ENCODE assay signal across 8 mouse cellular contexts in genomic region chr9:22070791-22071573, GRCm38 (mm10). TPM values are rescaled to one million over a fixed set of nuclear protein-coding genes. Genes with fewer than 3 reads are reported as not detected.
A peak's percentile ranks its signal among the peaks of the same experiment; 100 is the strongest.
DNase-seq lines count a peak whose midpoint lies in the region; ATAC-seq and TF ChIP-seq lines count a peak whose summit lies in the region.

Gene Gm49318 (minus strand): TSS chr9:22071259.
Gene Zfp653 (minus strand): TSS chr9:22071376.

- TF ChIP-seq CTCF in CH12.LX (conservative IDR thresholded peaks at IDR 0.05 in 1 of 2, IDR thresholded peaks at IDR 0.05 in 1 of 2; ENCODE audit: low read depth in 2 of 2, low read length in 2 of 2), result no peak
- TF ChIP-seq CTCF in heart, postnatal 0 days (IDR thresholded peaks at IDR 0.05; ENCODE audit: low read depth), result peak; percentile 21; the same call in 1 of the 2 replicates
- no peak for TF ChIP-seq CTCF in testis, adult 2 months (IDR thresholded peaks at IDR 0.05; ENCODE audit: control insufficient read depth, insufficient read depth, insufficient replicate concordance, low read depth, low read length)

- peaks cover 6 to 19% of the 10 kb centered on the region in 2 experiments for H3K4me1 ChIP-seq in CH12.LX (ENCODE audit: control insufficient read depth in 1 of 2, insufficient read depth in 2 of 2)
- peaks cover 7% of the 10 kb centered on the region; the same call in 1 of the 2 replicates for H3K4me1 ChIP-seq in forebrain, embryonic 11.5 days (replicated peaks; ENCODE audit: control insufficient read depth, insufficient read depth, low read length)
- H3K4me1 ChIP-seq in heart, postnatal 0 days (ENCODE audit: control insufficient read depth, insufficient read depth), result no peaks in the 10 kb centered on the region; the same call in 1 of the 2 replicates
- peaks cover 12% of the 10 kb centered on the region for H3K4me1 ChIP-seq in liver, embryonic 16.5 days (ENCODE audit: control insufficient read depth, low read depth, low read length)
- peaks cover 19% of the 10 kb centered on the region for H3K4me1 ChIP-seq in neural tube, embryonic 13.5 days (replicated peaks)
- peaks cover 4% of the 10 kb centered on the region for H3K4me1 ChIP-seq in testis, adult 2 months (ENCODE audit: control insufficient read depth, insufficient read depth, low read length)

- peaks cover 37 to 72% of the 10 kb centered on the region in 2 experiments for H3K36me3 ChIP-seq in CH12.LX (replicated peaks in 1 of 2; ENCODE audit: control insufficient read depth in 1 of 2, insufficient read depth in 1 of 2, low read length in 1 of 2)
- H3K36me3 ChIP-seq in forebrain, embryonic 11.5 days (ENCODE audit: control insufficient read depth, insufficient read depth, low read length), result no peaks in the 10 kb centered on the region; the same call in 1 of the 2 replicates
- peaks cover 51% of the 10 kb centered on the region for H3K36me3 ChIP-seq in heart, postnatal 0 days (replicated peaks; ENCODE audit: control insufficient read depth, insufficient read depth, low read length)
- H3K36me3 ChIP-seq in liver, embryonic 16.5 days (ENCODE audit: control insufficient read depth, insufficient read depth), result no peaks in the 10 kb centered on the region; the same call in 1 of the 2 replicates
- peaks cover 56% of the 10 kb centered on the region for H3K36me3 ChIP-seq in neural tube, embryonic 13.5 days
- H3K36me3 ChIP-seq in testis, adult 2 months (ENCODE audit: control insufficient read depth, insufficient read depth, low read length), result no peaks in the 10 kb centered on the region; the same call in none of the 2 replicates

- in situ Hi-C loops in CH12.LX (cut with MboI; ENCODE audit: low pct_ligation_motif_present, low pct_unique_long_range_greater_than_20kb, low sequenced_read_pairs), result loop anchor here (5.0 kb wide), 2 partner anchors 46 to 86 kb away; partner anchors contain the start of genes Elof1 and Pigyl

- no peaks in the 10 kb centered on the region; the same call in 1 of the 2 replicates for H3K79me2 ChIP-seq in CH12.LX (replicated peaks; ENCODE audit: control insufficient read depth, extremely low read depth, insufficient read depth, poor library complexity, severe bottlenecking)

- no peak; the same call in none of the 2 replicates for TF ChIP-seq POLR2A in CH12.LX (IDR thresholded peaks at IDR 0.05; ENCODE audit: low read depth, low read length)
- peak; percentile 86; the same call in 1 of the 2 replicates for TF ChIP-seq POLR2A in testis, adult 2 months (IDR thresholded peaks at IDR 0.05; ENCODE audit: control insufficient read depth, low read depth, low read length)

- peak within 1 kb of the TSS; percentile 72 to 87 (median 78) for H3K4me3 ChIP-seq in CH12.LX (replicated peaks in 1 of 3; ENCODE audit: low read depth in 2 of 3, low read length in 2 of 3, poor library complexity in 1 of 3)
- peak within 1 kb of the TSS; percentile 84 for H3K4me3 ChIP-seq in forebrain, embryonic 11.5 days (ENCODE audit: low read depth, low read length)
- H3K4me3 ChIP-seq in heart, postnatal 0 days (ENCODE audit: low read depth, low read length), result peak within 1 kb of the TSS; percentile 98
- H3K4me3 ChIP-seq in liver, embryonic 16.5 days (ENCODE audit: low read depth, low read length), result peak within 1 kb of the TSS; percentile 89
- peak within 1 kb of the TSS; percentile 73 for H3K4me3 ChIP-seq in neural tube, embryonic 13.5 days
- peak within 1 kb of the TSS; percentile 83 for H3K4me3 ChIP-seq in testis, adult 2 months (ENCODE audit: control insufficient read depth, low read depth, low read length)

- no peak for TF ChIP-seq EP300 in CH12.LX (IDR thresholded peaks at IDR 0.05; ENCODE audit: low read length)
- TF ChIP-seq EP300 in heart, postnatal 0 days (IDR thresholded peaks at IDR 0.05; ENCODE audit: low read depth), result peak; percentile 2; the same call in 1 of the 2 replicates

- H3K9me3 ChIP-seq in CH12.LX (replicated peaks; ENCODE audit: low read length), result no peaks in the 10 kb centered on the region
- no peaks in the 10 kb centered on the region for H3K9me3 ChIP-seq in forebrain, embryonic 11.5 days (ENCODE audit: control insufficient read depth, low read length)
- H3K9me3 ChIP-seq in heart, postnatal 0 days (replicated peaks; ENCODE audit: control insufficient read depth, low read length), result no peaks in the 10 kb centered on the region
- no peaks in the 10 kb centered on the region for H3K9me3 ChIP-seq in liver, embryonic 16.5 days (replicated peaks; ENCODE audit: control insufficient read depth, low read length)
- H3K9me3 ChIP-seq in neural tube, embryonic 13.5 days, result no peaks in the 10 kb centered on the region

- WGBS in forebrain, embryonic 11.5 days, result under 1% methylated on average over 76 of the region's 87 CpGs
- WGBS in heart, postnatal 0 days, result under 1% methylated on average over 79 of the region's 87 CpGs
- WGBS in liver, embryonic 16.5 days (ENCODE audit: insufficient replicate concordance), result under 1% methylated on average over 72 of the region's 87 CpGs
- under 1% methylated on average over 70 of the region's 87 CpGs for WGBS in neural tube, embryonic 13.5 days

- dilution Hi-C loops in CH12.LX (cut with MboI; ENCODE audit: extremely low pct_ligation_motif_present, extremely low pct_unique_long_range_greater_than_20kb, low sequenced_read_pairs), result no loop called here

- DNase-seq in CH12.LX (ENCODE audit: extremely low read depth), result peak; percentile 96
- DNase-seq in c-Kit-positive CD71-positive TER-119-negative erythroid progenitor cells, embryonic 14.5 days (ENCODE audit: low read depth), result peak; percentile 95
- peak; percentile 98 for DNase-seq in forebrain, embryonic 11.5 days (ENCODE audit: low spot score)
- peak; percentile 97 for DNase-seq in heart, postnatal 0 days (ENCODE audit: low spot score)
- DNase-seq in kidney, postnatal 4 days, result peak; percentile 98 to 99

- peak; percentile 98 for ATAC-seq in forebrain, embryonic 11.5 days (replicated peaks; ENCODE audit: low FRiP score)
- peak; percentile 97 for ATAC-seq in heart, postnatal 0 days (ENCODE audit: insufficient read depth, low read depth)
- peak; percentile 93 for ATAC-seq in liver, embryonic 16.5 days (ENCODE audit: low read depth)
- ATAC-seq in neural tube, embryonic 13.5 days (ENCODE audit: low read depth), result peak; percentile 98

- peak within 1 kb of the TSS; percentile 73 for H3K4me2 ChIP-seq in CH12.LX (ENCODE audit: insufficient read depth, low read depth, poor library complexity, severe bottlenecking)
- peak within 1 kb of the TSS; percentile 46 for H3K4me2 ChIP-seq in forebrain, embryonic 11.5 days (ENCODE audit: low read depth, low read length, severe bottlenecking)
- H3K4me2 ChIP-seq in heart, postnatal 0 days (ENCODE audit: low read depth, low read length), result peak within 1 kb of the TSS; percentile 63
- peak within 1 kb of the TSS; percentile 75 for H3K4me2 ChIP-seq in liver, embryonic 16.5 days (ENCODE audit: low read depth, low read length)
- peak within 1 kb of the TSS; percentile 59 for H3K4me2 ChIP-seq in neural tube, embryonic 13.5 days

- peak within 1 kb of the TSS; percentile 80 for H3K27ac ChIP-seq in CH12.LX (ENCODE audit: insufficient read depth, low read depth)
- H3K27ac ChIP-seq in forebrain, embryonic 11.5 days (ENCODE audit: low read depth, low read length), result peak within 1 kb of the TSS; percentile 93
- peak within 1 kb of the TSS; percentile 97 for H3K27ac ChIP-seq in heart, postnatal 0 days (ENCODE audit: low read depth)
- H3K27ac ChIP-seq in liver, embryonic 16.5 days (ENCODE audit: low read length), result peak within 1 kb of the TSS; percentile 95
- H3K27ac ChIP-seq in neural tube, embryonic 13.5 days (replicated peaks), result peak within 1 kb of the TSS; percentile 97
- peak within 1 kb of the TSS; percentile 76 for H3K27ac ChIP-seq in testis, adult 2 months (ENCODE audit: control insufficient read depth, insufficient read depth, low read depth, low read length)

- no peaks in the 10 kb centered on the region for H3K27me3 ChIP-seq in CH12.LX (replicated peaks)
- H3K27me3 ChIP-seq in forebrain, embryonic 11.5 days (ENCODE audit: control insufficient read depth, insufficient read depth, low read length), result no peaks in the 10 kb centered on the region
- H3K27me3 ChIP-seq in heart, postnatal 0 days (ENCODE audit: control insufficient read depth, insufficient read depth, low read length), result no peaks in the 10 kb centered on the region
- H3K27me3 ChIP-seq in liver, embryonic 16.5 days (ENCODE audit: control insufficient read depth, insufficient read depth, low read depth, low read length), result no peaks in the 10 kb centered on the region
- H3K27me3 ChIP-seq in neural tube, embryonic 13.5 days, result no peaks in the 10 kb centered on the region
- H3K27me3 ChIP-seq in testis, adult 2 months (ENCODE audit: control insufficient read depth, insufficient read depth, low read length), result no peaks in the 10 kb centered on the region

- H3K9ac ChIP-seq in CH12.LX (ENCODE audit: insufficient read depth, low read depth), result peak within 1 kb of the TSS; percentile 83
- H3K9ac ChIP-seq in forebrain, embryonic 11.5 days (ENCODE audit: low read length), result peak within 1 kb of the TSS; percentile 93
- peak within 1 kb of the TSS; percentile 90 for H3K9ac ChIP-seq in heart, postnatal 0 days (replicated peaks; ENCODE audit: low read depth, low read length)
- peak within 1 kb of the TSS; percentile 91 for H3K9ac ChIP-seq in liver, embryonic 16.5 days (ENCODE audit: low read depth, low read length)
- peak within 1 kb of the TSS; percentile 83 for H3K9ac ChIP-seq in neural tube, embryonic 13.5 days

- TF ChIP-seq RAD21 in CH12.LX (IDR thresholded peaks at IDR 0.05; ENCODE audit: low read depth, low read length), result no peak

RNA-seq across cellular contexts. Expression of gene Gm49318, which starts in this region (rescaled TPM):
- total RNA-seq in CH12.LX (2012; rRNA removed) (not detected in 2 replicates), CH12.LX (2014; rRNA removed) (not detected in 2 replicates)
- not detected in 2 replicates for polyA plus RNA-seq in CH12.LX (2012; ENCODE audit: insufficient read length, low read depth)
- polyA plus RNA-seq in forebrain, embryonic 11.5 days (2014; fragmentation: Nextera tagmentation; extraction: Ambion mirVana), result not detected in 2 replicates
- total RNA-seq in heart, postnatal 0 days (2014; rRNA removed; ENCODE audit: low replicate concordance), result not detected in 2 replicates
- not detected in 2 replicates for polyA plus RNA-seq in heart, postnatal 0 days (2015; fragmentation: Nextera tagmentation; extraction: Ambion mirVana)
- polyA plus RNA-seq in liver, embryonic 16.5 days (2015; fragmentation: Nextera tagmentation; extraction: Ambion mirVana), result not detected in 2 replicates
- not detected in 2 replicates for polyA plus RNA-seq in neural tube, embryonic 13.5 days (2015; fragmentation: Nextera tagmentation; extraction: Ambion mirVana)
- not detected in 2 replicates for polyA plus RNA-seq in testis, adult 2 months (2012; rRNA removed)

RNA-seq across cellular contexts. Expression of gene Zfp653, which starts in this region (rescaled TPM):
- total RNA-seq in CH12.LX (2012; rRNA removed), result 8.9 and 9.0 TPM in 2 replicates
- total RNA-seq in CH12.LX (2014; rRNA removed), result 9.3 and 10.4 TPM in 2 replicates
- polyA plus RNA-seq in CH12.LX (2012; ENCODE audit: insufficient read length, low read depth), result 10.1 and 11.4 TPM in 2 replicates
- polyA plus RNA-seq in forebrain, embryonic 11.5 days (2014; fragmentation: Nextera tagmentation; extraction: Ambion mirVana), result 10.9 and 11.8 TPM in 2 replicates
- 26.1 and 27.4 TPM in 2 replicates for total RNA-seq in heart, postnatal 0 days (2014; rRNA removed; ENCODE audit: low replicate concordance)
- polyA plus RNA-seq in heart, postnatal 0 days (2015; fragmentation: Nextera tagmentation; extraction: Ambion mirVana), result 4.0 and 4.3 TPM in 2 replicates
- 5.7 and 6.2 TPM in 2 replicates for polyA plus RNA-seq in liver, embryonic 16.5 days (2015; fragmentation: Nextera tagmentation; extraction: Ambion mirVana)
- 16.5 and 16.6 TPM in 2 replicates for polyA plus RNA-seq in neural tube, embryonic 13.5 days (2015; fragmentation: Nextera tagmentation; extraction: Ambion mirVana)
- polyA plus RNA-seq in testis, adult 2 months (2012; rRNA removed), result 43.1 and 44.9 TPM in 2 replicates

Comparison
In these comparisons a context has a peak if more than half of its experiments do, and no peak if none do; other contexts are left out.
1. Peak in every context shown above with its lines: DNase-seq, ATAC-seq, H3K4me3 ChIP-seq and H3K27ac ChIP-seq.